Mouse (Mus musculus) thymus, adult 2 months (tissue): Measurements from ENCODE around the gene Pltp.

Experiments used
- CTCF ChIP-seq: fragments of 200-500 bp; IDR thresholded peaks from 2 replicates; pipeline ENCODE4 v1.5.1; 2012; ENCODE audit warnings: mild to moderate bottlenecking, control low read depth, low read length, moderate library complexity, borderline replicate concordance; ENCODE audit not compliant: control insufficient read depth, poor library complexity, insufficient read depth; ENCODE audit errors: extremely low read depth
- POLR2A ChIP-seq: fragments of 200-500 bp; IDR thresholded peaks from 2 replicates; pipeline ENCODE4 v1.6.1; 2012; ENCODE audit warnings: mild to moderate bottlenecking, low read length, control low read depth, moderate library complexity; ENCODE audit not compliant: control insufficient read depth, poor library complexity, insufficient read depth; ENCODE audit errors: extremely low read depth

GRCm38 (mm10) chr2:164895885-164896284 lies 38.4 kb upstream of the Pltp start:
- TF ChIP-seq POLR2A (no peak), CTCF (no peak)
